Mouse (Mus musculus): ENCODE results near the gene Saa2. TPM values are rescaled to one million over a fixed set of nuclear protein-coding genes. Genes with fewer than 3 reads are reported as not detected.

Saa2 gene
- polyA plus RNA-seq, 1 experiment from 2014 or later, result not detected

- Histone ChIP-seq H3K4me3 (replicated peaks; ENCODE audit: low read length) (no peak overlapping the region), H3K9me3 (ENCODE audit: control insufficient read depth, low read length) (no peaks in the 10 kb centered on the region), H3K4me1 (replicated peaks; ENCODE audit: control insufficient read depth, insufficient read depth, low read length) (peaks cover 6% of the 10 kb centered on the region; the same call in 1 of the 2 replicates), H3K36me3 (replicated peaks; ENCODE audit: control insufficient read depth, insufficient read depth) (peaks cover 59% of the 10 kb centered on the region), H3K27me3 (ENCODE audit: control insufficient read depth, insufficient read depth, low read length) (no peaks in the 10 kb centered on the region), H3K4me2 (replicated peaks) (no peak overlapping the region), H3K27ac (no peak overlapping the region), H3K9ac (no peak overlapping the region)
- ATAC-seq (ENCODE audit: low FRiP score), result no peak
- no peak for DNase-seq (ENCODE audit: low spot score)
- 90% methylated on average over 5 of the region's 5 CpGs for WGBS
Measured at GRCm38 (mm10) chr7:46789177-46789849, 37.7 kb downstream of the Saa2 start.

GRCm38 (mm10) chr7:46793871-46794270, 42.3 kb downstream of the Saa2 start:
- Histone ChIP-seq H3K36me3 (replicated peaks; ENCODE audit: control insufficient read depth, insufficient read depth) (peaks cover 15% of the 10 kb centered on the region), H3K27ac (no peak overlapping the region), H3K4me1 (replicated peaks; ENCODE audit: control insufficient read depth, insufficient read depth, low read length) (peaks cover 24% of the 10 kb centered on the region), H3K4me2 (replicated peaks) (no peak overlapping the region), H3K9ac (no peak overlapping the region), H3K4me3 (replicated peaks; ENCODE audit: low read length) (no peak overlapping the region), H3K27me3 (ENCODE audit: control insufficient read depth, insufficient read depth, low read length) (no peaks in the 10 kb centered on the region), H3K9me3 (ENCODE audit: control insufficient read depth, low read length) (no peaks in the 10 kb centered on the region)
- 92% methylated on average over 4 of the region's 4 CpGs for WGBS
- ATAC-seq (ENCODE audit: low FRiP score), result no peak
- DNase-seq (ENCODE audit: low spot score), result no peak

GRCm38 (mm10) chr7:46795287-46796205, 44.0 kb downstream of the Saa2 start, which contains the start of the genes Hps5 and Gtf2h1:
Hps5 (minus strand) TSS chr7:46796064.
Gtf2h1 (plus strand) TSS chr7:46796103.
- Histone ChIP-seq H3K4me2 (replicated peaks) (peak within 1 kb of the TSS; percentile 87), H3K27me3 (ENCODE audit: control insufficient read depth, insufficient read depth, low read length) (no peaks in the 10 kb centered on the region), H3K4me1 (replicated peaks; ENCODE audit: control insufficient read depth, insufficient read depth, low read length) (peaks cover 24% of the 10 kb centered on the region), H3K9ac (peak within 1 kb of the TSS; percentile 90), H3K9me3 (ENCODE audit: control insufficient read depth, low read length) (no peaks in the 10 kb centered on the region), H3K36me3 (replicated peaks; ENCODE audit: control insufficient read depth, insufficient read depth) (peaks cover 14% of the 10 kb centered on the region), H3K4me3 (replicated peaks; ENCODE audit: low read length) (peak within 1 kb of the TSS; percentile 90), H3K27ac (peak within 1 kb of the TSS; percentile 86)
- peak; percentile 96 for DNase-seq (ENCODE audit: low spot score)
- under 1% methylated on average over 56 of the region's 75 CpGs for WGBS
- ATAC-seq (ENCODE audit: low FRiP score), result peak; percentile 97

- under 1% methylated on average over 17 of the region's 31 CpGs for WGBS
- Histone ChIP-seq H3K9ac (peak overlapping the region; percentile 90), H3K27me3 (ENCODE audit: control insufficient read depth, insufficient read depth, low read length) (no peaks in the 10 kb centered on the region), H3K4me1 (replicated peaks; ENCODE audit: control insufficient read depth, insufficient read depth, low read length) (peaks cover 24% of the 10 kb centered on the region), H3K4me3 (replicated peaks; ENCODE audit: low read length) (peak overlapping the region; percentile 90), H3K4me2 (replicated peaks) (peak overlapping the region; percentile 87), H3K9me3 (ENCODE audit: control insufficient read depth, low read length) (no peaks in the 10 kb centered on the region), H3K27ac (peak overlapping the region; percentile 86), H3K36me3 (replicated peaks; ENCODE audit: control insufficient read depth, insufficient read depth) (peaks cover 18% of the 10 kb centered on the region)
- ATAC-seq (ENCODE audit: low FRiP score) (no peak; the same call in 1 of the 2 replicates), DNase-seq (ENCODE audit: low spot score) (no peak)
Measured at GRCm38 (mm10) chr7:46796206-46796679, 44.7 kb downstream of the Saa2 start.

- Histone ChIP-seq H3K9ac (peak overlapping the region; percentile 90), H3K4me2 (replicated peaks) (peak overlapping the region; percentile 87), H3K27me3 (ENCODE audit: control insufficient read depth, insufficient read depth, low read length) (no peaks in the 10 kb centered on the region), H3K9me3 (ENCODE audit: control insufficient read depth, low read length) (no peaks in the 10 kb centered on the region), H3K4me1 (replicated peaks; ENCODE audit: control insufficient read depth, insufficient read depth, low read length) (peaks cover 24% of the 10 kb centered on the region), H3K4me3 (replicated peaks; ENCODE audit: low read length) (peak overlapping the region; percentile 90), H3K27ac (no peak overlapping the region), H3K36me3 (replicated peaks; ENCODE audit: control insufficient read depth, insufficient read depth) (peaks cover 24% of the 10 kb centered on the region)
- DNase-seq (ENCODE audit: low spot score) (no peak), ATAC-seq (ENCODE audit: low FRiP score) (no peak)
- WGBS, result 67% methylated on average over 6 of the region's 6 CpGs
Measured at GRCm38 (mm10) chr7:46796779-46797178, 45.2 kb downstream of the Saa2 start.

Other genes starting within 250 kb of the Saa2 start
- gene Sergef, start 112.0 kb upstream of the Saa2 start, polyA plus RNA-seq (2014; fragmentation: Nextera tagmentation; extraction: Ambion mirVana), result 41.1 and 44.1 TPM in 2 replicates
- 0.19 and 0.70 TPM in 2 replicates for gene Tph1, start 79.3 kb upstream of the Saa2 start, polyA plus RNA-seq (2014; fragmentation: Nextera tagmentation; extraction: Ambion mirVana)
- gene Saal1, start 41.1 kb upstream of the Saa2 start, polyA plus RNA-seq (2014; fragmentation: Nextera tagmentation; extraction: Ambion mirVana), result 16.6 and 16.8 TPM in 2 replicates
- 0.08 TPM in 1 of 2 replicates, not detected in the other for gene Saa3, start 36.1 kb upstream of the Saa2 start, polyA plus RNA-seq (2014; fragmentation: Nextera tagmentation; extraction: Ambion mirVana)
- gene Saa4, start 19.2 kb upstream of the Saa2 start, polyA plus RNA-seq (2014; fragmentation: Nextera tagmentation; extraction: Ambion mirVana), result not detected in 2 replicates
- not detected in 2 replicates for gene Saa1, start 8.8 kb upstream of the Saa2 start, polyA plus RNA-seq (2014; fragmentation: Nextera tagmentation; extraction: Ambion mirVana)
- 12.7 and 13.0 TPM in 2 replicates for gene Hps5, start 44.3 kb downstream of the Saa2 start, polyA plus RNA-seq (2014; fragmentation: Nextera tagmentation; extraction: Ambion mirVana)
- gene Gtf2h1, start 44.3 kb downstream of the Saa2 start, polyA plus RNA-seq (2014; fragmentation: Nextera tagmentation; extraction: Ambion mirVana), result 36.1 and 43.8 TPM in 2 replicates
- 545 and 632 TPM in 2 replicates for gene Ldha, start 89.7 kb downstream of the Saa2 start, polyA plus RNA-seq (2014; fragmentation: Nextera tagmentation; extraction: Ambion mirVana)
- gene Ldhc, start 109.4 kb downstream of the Saa2 start, polyA plus RNA-seq (2014; fragmentation: Nextera tagmentation; extraction: Ambion mirVana), result 0.19 and 0.29 TPM in 2 replicates
- gene Tsg101, start 168.2 kb downstream of the Saa2 start, polyA plus RNA-seq (2014; fragmentation: Nextera tagmentation; extraction: Ambion mirVana), result 362 and 374 TPM in 2 replicates
- gene Uevld, start 206.7 kb downstream of the Saa2 start, polyA plus RNA-seq (2014; fragmentation: Nextera tagmentation; extraction: Ambion mirVana), result 5.3 and 5.6 TPM in 2 replicates
- gene Gm9999, start 231.8 kb downstream of the Saa2 start, polyA plus RNA-seq (2014; fragmentation: Nextera tagmentation; extraction: Ambion mirVana), result not detected in 2 replicates

All from hindbrain, embryonic 14.5 days (tissue).